Mouse (Mus musculus): ENCODE data around the gene Hoxa7. TPM values are rescaled to one million over a fixed set of nuclear protein-coding genes. Genes with fewer than 3 reads are reported as not detected.
A peak's percentile ranks its signal among the peaks of the same experiment; 100 is the strongest.

The Hoxa7 gene
- polyA plus RNA-seq, 1 experiment from 2014 or later = 0.34 TPM

GRCm38 (mm10) chr6:52172501-52172900 is 49.2 kb downstream of the Hoxa7 start:
- Histone ChIP-seq H3K4me2 (ENCODE audit: low read depth, low read length) (peak overlapping the region; percentile 44), H3K27me3 (ENCODE audit: control insufficient read depth, insufficient read depth, low read length) (peaks cover 81% of the 10 kb centered on the region), H3K27ac (replicated peaks; ENCODE audit: low read depth, low read length) (no peak overlapping the region; the same call in 1 of the 2 replicates), H3K9ac (replicated peaks; ENCODE audit: low read length) (peak overlapping the region; percentile 34; the same call in 1 of the 2 replicates), H3K9me3 (replicated peaks; ENCODE audit: control insufficient read depth, low read length) (no peaks in the 10 kb centered on the region), H3K4me1 (ENCODE audit: control insufficient read depth, insufficient read depth, low read length) (peaks cover 4% of the 10 kb centered on the region), H3K36me3 (replicated peaks; ENCODE audit: control insufficient read depth, insufficient read depth, low read depth, low read length) (no peaks in the 10 kb centered on the region), H3K4me3 (ENCODE audit: low read depth, low read length) (peak overlapping the region; percentile 9)
- ATAC-seq (replicated peaks; ENCODE audit: insufficient number of reproducible peaks, low FRiP score, low TSS enrichment, low read depth) (no peak; the same call in 1 of the 2 replicates), DNase-seq (ENCODE audit: low spot score) (peak; percentile 76)
- WGBS = under 1% methylated on average over 35 of the region's 35 CpGs

GRCm38 (mm10) chr6:52171938-52172337 is 49.7 kb downstream of the Hoxa7 start:
- no peak overlapping the region; the same call in 1 of the 2 replicates for H3K27ac ChIP-seq (replicated peaks; ENCODE audit: low read depth, low read length)
- no peak for DNase-seq (ENCODE audit: low spot score)
- peak overlapping the region; percentile 34; the same call in 1 of the 2 replicates for H3K9ac ChIP-seq (replicated peaks; ENCODE audit: low read length)
- H3K27me3 ChIP-seq (ENCODE audit: control insufficient read depth, insufficient read depth, low read length) = peaks cover 79% of the 10 kb centered on the region
- no peaks in the 10 kb centered on the region for H3K9me3 ChIP-seq (replicated peaks; ENCODE audit: control insufficient read depth, low read length)
- no peaks in the 10 kb centered on the region for H3K36me3 ChIP-seq (replicated peaks; ENCODE audit: control insufficient read depth, insufficient read depth, low read depth, low read length)
- peaks cover 4% of the 10 kb centered on the region for H3K4me1 ChIP-seq (ENCODE audit: control insufficient read depth, insufficient read depth, low read length)
- ATAC-seq (replicated peaks; ENCODE audit: insufficient number of reproducible peaks, low FRiP score, low TSS enrichment, low read depth) = no peak
- WGBS = 5% methylated on average over 7 of the region's 7 CpGs
- peak overlapping the region; percentile 44 for H3K4me2 ChIP-seq (ENCODE audit: low read depth, low read length)
- no peak overlapping the region for H3K4me3 ChIP-seq (ENCODE audit: low read depth, low read length)

GRCm38 (mm10) chr6:52171331-52171730 is 50.3 kb downstream of the Hoxa7 start:
- H3K4me3 ChIP-seq (ENCODE audit: low read depth, low read length) = no peak overlapping the region
- peaks cover 4% of the 10 kb centered on the region for H3K4me1 ChIP-seq (ENCODE audit: control insufficient read depth, insufficient read depth, low read length)

GRCm38 (mm10) chr6:52170898-52171223 is 50.8 kb downstream of the Hoxa7 start:
- Histone ChIP-seq H3K4me2 (ENCODE audit: low read depth, low read length) (peak overlapping the region; percentile 19; the same call in 1 of the 2 replicates), H3K4me1 (ENCODE audit: control insufficient read depth, insufficient read depth, low read length) (peaks cover 4% of the 10 kb centered on the region), H3K27me3 (ENCODE audit: control insufficient read depth, insufficient read depth, low read length) (peaks cover 74% of the 10 kb centered on the region), H3K27ac (replicated peaks; ENCODE audit: low read depth, low read length) (no peak overlapping the region), H3K4me3 (ENCODE audit: low read depth, low read length) (no peak overlapping the region; the same call in 1 of the 2 replicates), H3K9ac (replicated peaks; ENCODE audit: low read length) (peak overlapping the region; percentile 13), H3K36me3 (replicated peaks; ENCODE audit: control insufficient read depth, insufficient read depth, low read depth, low read length) (no peaks in the 10 kb centered on the region), H3K9me3 (replicated peaks; ENCODE audit: control insufficient read depth, low read length) (no peaks in the 10 kb centered on the region)
- DNase-seq (ENCODE audit: low spot score) (no peak), ATAC-seq (replicated peaks; ENCODE audit: insufficient number of reproducible peaks, low FRiP score, low TSS enrichment, low read depth) (no peak)
- 3% methylated on average over 5 of the region's 5 CpGs for WGBS

More at GRCm38 (mm10) chr6:52171331-52171730, 50.3 kb downstream of the Hoxa7 start:
- no peaks in the 10 kb centered on the region for H3K9me3 ChIP-seq (replicated peaks; ENCODE audit: control insufficient read depth, low read length)
- no peak overlapping the region for H3K4me2 ChIP-seq (ENCODE audit: low read depth, low read length)
- no peak overlapping the region for H3K9ac ChIP-seq (replicated peaks; ENCODE audit: low read length)
- ATAC-seq (replicated peaks; ENCODE audit: insufficient number of reproducible peaks, low FRiP score, low TSS enrichment, low read depth) (0 out of 2 replicates have a peak, but pooled peaks have one; percentile 42), DNase-seq (ENCODE audit: low spot score) (peak; percentile 66)
- H3K27ac ChIP-seq (replicated peaks; ENCODE audit: low read depth, low read length) = no peak overlapping the region
- no peaks in the 10 kb centered on the region for H3K36me3 ChIP-seq (replicated peaks; ENCODE audit: control insufficient read depth, insufficient read depth, low read depth, low read length)
- 3% methylated on average over 4 of the region's 4 CpGs for WGBS
- peaks cover 78% of the 10 kb centered on the region for H3K27me3 ChIP-seq (ENCODE audit: control insufficient read depth, insufficient read depth, low read length)

- peak overlapping the region; percentile 19 for H3K4me2 ChIP-seq (ENCODE audit: low read depth, low read length)
- H3K4me3 ChIP-seq (ENCODE audit: low read depth, low read length) = peak overlapping the region; percentile 17
- ATAC-seq (replicated peaks; ENCODE audit: insufficient number of reproducible peaks, low FRiP score, low TSS enrichment, low read depth) (no peak; the same call in 1 of the 2 replicates), DNase-seq (ENCODE audit: low spot score) (no peak)
- peaks cover 71% of the 10 kb centered on the region for H3K27me3 ChIP-seq (ENCODE audit: control insufficient read depth, insufficient read depth, low read length)
- H3K27ac ChIP-seq (replicated peaks; ENCODE audit: low read depth, low read length) = peak overlapping the region; percentile 41
- H3K9ac ChIP-seq (replicated peaks; ENCODE audit: low read length) = peak overlapping the region; percentile 30
- H3K9me3 ChIP-seq (replicated peaks; ENCODE audit: control insufficient read depth, low read length) = no peaks in the 10 kb centered on the region
- under 1% methylated on average over 40 of the region's 40 CpGs for WGBS
- no peaks in the 10 kb centered on the region; the same call in 1 of the 2 replicates for H3K4me1 ChIP-seq (ENCODE audit: control insufficient read depth, insufficient read depth, low read length)
- H3K36me3 ChIP-seq (replicated peaks; ENCODE audit: control insufficient read depth, insufficient read depth, low read depth, low read length) = no peaks in the 10 kb centered on the region
These were observed 51.3 kb downstream of the Hoxa7 start for GRCm38 (mm10) chr6:52170166-52170897.

GRCm38 (mm10) chr6:52169499-52170165 is 52.0 kb downstream of the Hoxa7 start:
- H3K4me3 ChIP-seq (ENCODE audit: low read depth, low read length) = peak overlapping the region; percentile 17

GRCm38 (mm10) chr6:52168191-52169055 is 53.2 kb downstream of the Hoxa7 start:
- no peak for DNase-seq (ENCODE audit: low spot score)
- no peak for ATAC-seq (replicated peaks; ENCODE audit: insufficient number of reproducible peaks, low FRiP score, low TSS enrichment, low read depth)
- Histone ChIP-seq H3K27ac (replicated peaks; ENCODE audit: low read depth, low read length) (peak overlapping the region; percentile 60; the same call in 1 of the 2 replicates), H3K4me3 (ENCODE audit: low read depth, low read length) (peak overlapping the region; percentile 24), H3K4me1 (ENCODE audit: control insufficient read depth, insufficient read depth, low read length) (no peaks in the 10 kb centered on the region; the same call in 1 of the 2 replicates), H3K27me3 (ENCODE audit: control insufficient read depth, insufficient read depth, low read length) (peaks cover 79% of the 10 kb centered on the region), H3K9me3 (replicated peaks; ENCODE audit: control insufficient read depth, low read length) (no peaks in the 10 kb centered on the region), H3K36me3 (replicated peaks; ENCODE audit: control insufficient read depth, insufficient read depth, low read depth, low read length) (no peaks in the 10 kb centered on the region), H3K9ac (replicated peaks; ENCODE audit: low read length) (peak overlapping the region; percentile 62), H3K4me2 (ENCODE audit: low read depth, low read length) (peak overlapping the region; percentile 44)
- WGBS = under 1% methylated on average over 42 of the region's 42 CpGs

More at GRCm38 (mm10) chr6:52169499-52170165, 52.0 kb downstream of the Hoxa7 start:
- Histone ChIP-seq H3K36me3 (replicated peaks; ENCODE audit: control insufficient read depth, insufficient read depth, low read depth, low read length) (no peaks in the 10 kb centered on the region), H3K27me3 (ENCODE audit: control insufficient read depth, insufficient read depth, low read length) (peaks cover 67% of the 10 kb centered on the region), H3K4me2 (ENCODE audit: low read depth, low read length) (peak overlapping the region; percentile 19), H3K27ac (replicated peaks; ENCODE audit: low read depth, low read length) (peak overlapping the region; percentile 41; the same call in 1 of the 2 replicates), H3K9me3 (replicated peaks; ENCODE audit: control insufficient read depth, low read length) (no peaks in the 10 kb centered on the region), H3K9ac (replicated peaks; ENCODE audit: low read length) (peak overlapping the region; percentile 30; the same call in 1 of the 2 replicates), H3K4me1 (ENCODE audit: control insufficient read depth, insufficient read depth, low read length) (no peaks in the 10 kb centered on the region; the same call in 1 of the 2 replicates)
- no peak for DNase-seq (ENCODE audit: low spot score)
- WGBS = 6% methylated on average over 15 of the region's 16 CpGs
- no peak for ATAC-seq (replicated peaks; ENCODE audit: insufficient number of reproducible peaks, low FRiP score, low TSS enrichment, low read depth)

Measured in embryonic facial prominence, embryonic 11.5 days (tissue).